Mouse (Mus musculus) embryonic facial prominence, embryonic 10.5 days (tissue): ENCODE data around the gene Crygd. TPM values are rescaled to one million over a fixed set of nuclear protein-coding genes. Genes with fewer than 3 reads are reported as not detected.
"Not testable (repeated sequence)": the region's sequence is repeated elsewhere in the genome, so short reads cannot be mapped to it uniquely, and the experiment has no call there.

Experiments used
- DNase-seq: peaks from one replicate; pipeline ENCODE4 v3.0.0-alpha.2; 2017; ENCODE audit warnings: low spot score
- H3K27ac ChIP-seq: fragments of 300-500 bp; sonication (generic); replicated peaks from 2 replicates; pipeline ENCODE4 v1.5.1; 2016; ENCODE audit warnings: mild to moderate bottlenecking
- H3K27me3 ChIP-seq: fragments of 300-500 bp; sonication (generic); replicated peaks from 2 replicates; pipeline ENCODE4 v1.6.1; 2016; ENCODE audit warnings: low read depth, mild to moderate bottlenecking; ENCODE audit not compliant: poor library complexity, severe bottlenecking
- H3K36me3 ChIP-seq: fragments of 300-500 bp; sonication (generic); replicated peaks from 2 replicates; pipeline ENCODE4 v1.6.1; 2016; ENCODE audit warnings: mild to moderate bottlenecking, moderate library complexity
- H3K4me1 ChIP-seq: fragments of 300-500 bp; sonication (generic); 2 replicates; pipeline ENCODE4 v1.6.1; 2016
- H3K4me3 ChIP-seq: fragments of 300-500 bp; sonication (generic); 2 replicates; pipeline ENCODE4 v1.5.1; 2016; ENCODE audit warnings: mild to moderate bottlenecking, moderate library complexity
- H3K9me3 ChIP-seq: fragments of 300-500 bp; sonication (generic); 2 replicates; pipeline ENCODE4 v1.6.1; 2016; ENCODE audit warnings: mild to moderate bottlenecking
- WGBS: fragments of 180-500 bp; shearing (Covaris S2); methylation state at CpG from one replicate; pipeline ENCODE4 v1.1.7; 2016; 5-methylcytosine and 5-hydroxymethylcytosine counted together
- polyA plus RNA-seq: library from polyadenylated mRNA; unstranded; fragments of >200 nt; fragmentation: Nextera tagmentation; extraction: Ambion mirVana; gene quantifications from 2 replicates; pipeline ENCODE4 v1.2.1, GENCODE M21; 2016

The Crygd gene
- polyA plus RNA-seq, 1 experiment from 2014 or later: not detected

DNA sequence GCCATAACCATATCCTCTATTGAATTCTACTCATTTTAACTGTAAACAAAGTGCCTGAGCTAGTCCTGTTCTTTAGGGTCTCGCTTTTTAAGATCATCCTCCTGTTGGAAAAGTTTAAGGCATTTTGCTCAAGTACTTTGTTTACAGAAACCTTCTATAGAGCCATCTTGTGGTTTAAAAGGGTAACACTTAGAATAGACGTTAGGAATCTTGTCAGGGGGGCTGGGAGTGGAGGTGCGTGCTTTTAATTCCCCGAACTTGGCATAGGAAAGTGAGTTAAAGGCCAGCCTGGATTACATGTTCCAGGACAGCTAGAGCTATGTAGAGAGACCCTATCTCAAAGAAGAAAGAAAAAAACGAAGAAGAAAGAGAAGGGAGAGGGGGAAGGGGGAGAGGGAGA, 12.4 kb upstream of the Crygd start:
- 0 out of 2 replicates have a peak, but pooled peaks cover 3% of the 10 kb centered on the region for H3K4me1 ChIP-seq
- H3K27ac ChIP-seq: no peak overlapping the region
- no peak overlapping the region for H3K4me3 ChIP-seq
- H3K9me3 ChIP-seq: no peaks in the 10 kb centered on the region
- DNase-seq: no peak
- no peaks in the 10 kb centered on the region for H3K27me3 ChIP-seq
- WGBS: 21% methylated on average over 5 of the region's 5 CpGs
- no peaks in the 10 kb centered on the region for H3K36me3 ChIP-seq

DNA sequence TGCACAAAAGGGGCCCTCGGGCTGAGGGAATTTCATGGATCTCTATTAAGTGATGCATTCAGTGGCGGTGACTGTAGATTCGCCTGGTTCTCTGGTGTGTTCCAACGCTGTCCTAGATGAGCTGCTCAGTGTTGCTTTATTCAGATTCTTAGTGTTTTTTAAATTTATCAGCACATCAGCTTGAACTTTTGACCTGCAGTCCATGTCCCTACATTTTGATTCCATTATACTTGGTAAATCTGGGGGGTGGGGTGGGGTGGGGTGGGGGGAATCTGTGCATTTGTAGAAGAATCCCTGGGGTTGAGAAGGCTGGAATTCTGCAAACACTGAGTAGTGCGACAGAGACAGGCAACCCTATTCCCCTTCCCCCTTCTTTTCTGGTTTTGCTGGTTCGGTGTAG, 10.3 kb upstream of the Crygd start, which contains the start of gene Crygc:
Gene Crygc, minus strand, starts transcription at position 101 of the 400 bp plus-strand sequence.
- Histone ChIP-seq H3K36me3 (no peaks in the 10 kb centered on the region), H3K4me3 (no peak within 1 kb of the TSS), H3K27ac (no peak within 1 kb of the TSS), H3K4me1 (0 out of 2 replicates have a peak, but pooled peaks cover 3% of the 10 kb centered on the region), H3K9me3 (no peaks in the 10 kb centered on the region), H3K27me3 (no peaks in the 10 kb centered on the region)
- DNase-seq: no peak
- 62% methylated on average over 6 of the region's 6 CpGs for WGBS

DNA sequence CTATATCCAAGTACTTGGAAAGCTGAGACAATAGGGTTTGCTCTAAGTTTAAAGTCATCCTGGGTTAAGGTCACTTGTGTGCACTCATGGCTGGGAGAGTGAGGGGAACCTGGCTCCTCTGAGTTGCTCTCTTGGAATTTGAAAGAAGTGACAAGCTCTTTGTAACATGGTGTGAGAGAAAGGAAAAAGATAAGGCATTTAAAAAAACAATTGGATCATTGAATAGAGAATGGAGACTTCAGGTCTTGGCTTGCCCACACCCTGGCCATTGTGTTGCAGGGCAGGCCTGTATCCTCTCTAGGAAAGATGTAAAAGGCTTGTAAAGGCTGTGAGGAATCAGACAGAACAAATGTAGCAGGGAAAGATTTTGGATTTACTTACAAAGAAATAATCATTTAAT, 4.6 kb upstream of the Crygd start:
- no peaks in the 10 kb centered on the region for H3K4me1 ChIP-seq
- H3K36me3 ChIP-seq: no peaks in the 10 kb centered on the region
- no peaks in the 10 kb centered on the region for H3K27me3 ChIP-seq
- H3K4me3 ChIP-seq: no peak overlapping the region
- H3K27ac ChIP-seq: no peak overlapping the region
- no peaks in the 10 kb centered on the region for H3K9me3 ChIP-seq
- DNase-seq: no peak

DNA sequence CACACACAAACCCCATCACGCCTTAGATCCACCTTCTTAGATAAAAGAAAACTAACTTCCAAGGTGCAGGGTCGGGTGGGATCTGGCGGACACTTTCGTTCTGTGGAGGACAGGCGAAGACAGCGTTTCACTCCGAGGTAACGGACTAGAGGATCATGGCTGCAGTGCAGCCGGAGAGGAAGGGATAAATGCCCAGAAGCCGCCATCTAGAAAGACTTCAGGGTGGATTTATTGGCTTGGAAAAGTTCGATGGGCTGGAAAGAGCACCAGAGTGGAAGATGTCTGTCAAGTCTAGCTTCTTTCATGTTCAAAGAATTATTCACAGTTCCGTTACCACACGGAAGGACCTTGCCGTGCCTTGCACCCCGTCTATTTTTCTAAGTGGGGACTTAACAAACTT, 949 bp upstream of the Crygd start:
- Histone ChIP-seq H3K4me1 (no peaks in the 10 kb centered on the region), H3K27ac (no peak overlapping the region), H3K27me3 (no peaks in the 10 kb centered on the region), H3K9me3 (no peaks in the 10 kb centered on the region), H3K36me3 (no peaks in the 10 kb centered on the region), H3K4me3 (no peak overlapping the region)
- no peak for DNase-seq
- 86% methylated on average over 15 of the region's 15 CpGs for WGBS

DNA sequence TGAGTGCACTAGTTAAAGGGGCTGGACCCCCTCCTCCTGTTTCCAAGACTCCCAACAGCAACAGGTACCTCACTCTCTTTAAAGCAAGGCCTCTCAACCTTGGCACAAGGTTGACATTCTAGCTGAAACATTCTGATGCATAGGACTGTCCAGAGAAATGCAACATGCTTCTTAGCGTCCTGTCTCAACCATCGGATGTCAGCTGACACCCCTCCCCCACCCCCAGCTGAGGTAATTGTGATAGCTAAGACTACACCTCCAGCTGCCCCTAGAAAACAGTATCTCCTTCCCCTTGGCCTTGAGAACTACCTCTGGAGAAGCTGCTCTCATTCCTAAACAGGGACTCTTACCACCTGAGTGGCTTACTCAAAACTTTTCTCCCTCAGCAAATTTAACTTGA, 11.1 kb downstream of the Crygd start:
- Histone ChIP-seq H3K27me3 (no peaks in the 10 kb centered on the region; the same call in 1 of the 2 replicates), H3K4me3 (no peak overlapping the region), H3K9me3 (0 out of 2 replicates have a peak, but pooled peaks cover 2% of the 10 kb centered on the region), H3K4me1 (peaks cover 15% of the 10 kb centered on the region), H3K27ac (no peak overlapping the region), H3K36me3 (no peaks in the 10 kb centered on the region)
- 29% methylated on average over 2 of the region's 2 CpGs for WGBS
- no peak for DNase-seq

DNA sequence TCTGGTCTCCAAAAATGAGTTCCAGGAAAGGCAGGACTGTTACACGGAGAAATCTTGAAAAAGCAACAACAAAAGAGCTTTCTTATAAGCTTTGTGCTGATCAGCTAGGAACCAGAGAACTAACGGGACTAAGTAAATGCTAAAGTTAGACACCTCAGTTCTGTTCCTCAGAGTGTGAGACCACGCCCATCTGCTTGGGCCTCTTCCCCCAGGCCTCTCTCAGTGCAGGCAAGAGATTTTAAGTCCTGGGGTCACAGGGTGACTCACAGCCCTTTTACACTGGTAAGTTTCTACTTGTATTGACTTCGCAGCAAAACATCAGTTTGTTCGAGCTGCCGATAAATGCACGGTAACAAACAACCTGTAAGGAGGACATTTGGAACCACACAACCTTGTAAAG, 11.6 kb downstream of the Crygd start:
- Histone ChIP-seq H3K27me3 (no peaks in the 10 kb centered on the region; the same call in 1 of the 2 replicates), H3K27ac (no peak overlapping the region), H3K4me1 (peaks cover 15% of the 10 kb centered on the region), H3K36me3 (no peaks in the 10 kb centered on the region), H3K4me3 (no peak overlapping the region), H3K9me3 (0 out of 2 replicates have a peak, but pooled peaks cover 2% of the 10 kb centered on the region)
- WGBS: 57% methylated on average over 7 of the region's 7 CpGs
- no peak for DNase-seq

DNA sequence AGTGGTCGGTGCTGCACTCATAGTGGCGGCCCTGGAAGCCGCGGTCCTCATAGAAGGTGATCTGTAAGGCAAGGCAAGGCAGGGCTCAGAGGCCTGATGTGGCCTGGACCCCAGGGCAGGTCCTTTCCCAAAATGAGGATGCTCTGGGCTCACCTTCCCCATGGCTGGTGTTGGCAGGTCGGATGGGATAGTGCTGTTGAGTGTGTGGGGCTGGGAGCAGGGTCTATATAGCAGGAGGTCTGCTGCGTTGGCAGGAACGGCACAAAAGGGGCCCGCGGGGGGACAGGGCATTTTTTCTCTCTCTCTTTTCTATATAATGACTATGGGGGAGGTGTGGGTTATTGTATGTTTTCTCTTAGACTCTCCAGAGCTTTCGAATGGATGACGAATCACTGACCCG, 12.3 kb downstream of the Crygd start, which contains the start of gene Cryge:
Gene Cryge, minus strand, starts transcription at position 198 of the 400 bp plus-strand sequence.
- not testable (repeated sequence) for H3K36me3 ChIP-seq, H3K9me3 ChIP-seq, H3K27me3 ChIP-seq, H3K4me3 ChIP-seq, H3K27ac ChIP-seq, DNase-seq
- H3K4me1 ChIP-seq: peaks cover 15% of the 10 kb centered on the region
- WGBS: 70% methylated on average over 12 of the region's 12 CpGs

DNA sequence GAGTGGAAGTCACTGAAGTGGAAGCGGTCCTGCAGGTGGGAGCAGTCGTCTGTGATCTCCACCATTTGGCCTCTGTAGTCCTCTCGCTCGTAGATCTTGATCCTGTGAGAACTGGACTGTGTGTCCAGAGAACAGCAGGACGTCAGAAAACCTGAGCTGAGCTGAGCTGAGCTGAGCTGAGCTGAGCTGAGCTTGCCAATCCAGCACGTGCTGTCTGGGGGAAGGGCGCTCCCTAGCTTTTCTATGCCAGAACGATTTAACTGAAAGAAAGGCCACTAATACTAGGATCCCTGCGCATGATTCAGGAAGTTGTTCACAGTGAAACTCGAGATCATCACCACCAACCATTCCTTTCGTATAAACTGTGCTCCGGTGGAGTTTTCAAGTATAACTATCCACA, 14.5 kb downstream of the Crygd start:
- Histone ChIP-seq H3K4me3 (no peak overlapping the region), H3K27me3 (no peaks in the 10 kb centered on the region; the same call in 1 of the 2 replicates), H3K27ac (no peak overlapping the region), H3K9me3 (0 out of 2 replicates have a peak, but pooled peaks cover 2% of the 10 kb centered on the region), H3K36me3 (no peaks in the 10 kb centered on the region), H3K4me1 (peaks cover 15% of the 10 kb centered on the region)
- no peak for DNase-seq
- WGBS: 53% methylated on average over 12 of the region's 12 CpGs

DNA sequence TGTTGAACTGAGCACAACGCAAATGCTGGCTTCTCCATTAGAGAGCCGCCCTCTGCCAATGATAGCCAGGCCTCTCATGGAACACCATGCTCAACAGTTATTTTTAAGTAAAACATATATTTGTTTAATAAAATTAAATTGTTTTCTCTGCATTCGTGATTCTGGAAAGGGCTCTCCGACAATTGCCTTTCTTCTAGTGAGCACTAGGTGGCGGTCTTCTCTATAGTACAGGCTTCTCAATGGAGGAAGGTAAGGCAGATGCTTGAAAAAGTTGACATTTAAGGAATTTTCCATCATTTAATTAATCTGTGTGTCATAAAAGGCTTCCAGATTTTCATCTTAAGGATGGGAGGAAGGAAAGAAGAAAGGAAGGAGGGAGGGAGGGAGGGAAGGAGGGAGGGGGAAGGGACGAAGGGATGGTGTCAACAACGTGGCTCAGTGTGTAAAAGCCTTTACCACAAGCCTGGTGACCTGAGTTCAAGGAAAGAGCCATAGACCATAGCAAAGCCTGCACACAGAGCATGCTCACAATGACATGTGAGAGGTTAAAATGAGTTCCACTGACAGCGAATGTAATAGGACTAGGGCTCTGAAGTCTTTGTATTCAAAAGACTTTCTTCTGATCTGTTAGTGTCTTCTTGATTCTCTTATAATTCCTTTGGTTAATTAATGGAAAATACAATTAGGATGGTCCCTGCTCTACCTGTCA, 16.7 kb downstream of the Crygd start:
- H3K27me3 ChIP-seq: no peaks in the 10 kb centered on the region; the same call in 1 of the 2 replicates
- H3K4me1 ChIP-seq: peaks cover 7% of the 10 kb centered on the region
- no peaks in the 10 kb centered on the region for H3K36me3 ChIP-seq
- no peak overlapping the region for H3K27ac ChIP-seq
- no peaks in the 10 kb centered on the region for H3K9me3 ChIP-seq
- no peak for DNase-seq
- 39% methylated on average over 8 of the region's 8 CpGs for WGBS
- H3K4me3 ChIP-seq: no peak overlapping the region

DNA sequence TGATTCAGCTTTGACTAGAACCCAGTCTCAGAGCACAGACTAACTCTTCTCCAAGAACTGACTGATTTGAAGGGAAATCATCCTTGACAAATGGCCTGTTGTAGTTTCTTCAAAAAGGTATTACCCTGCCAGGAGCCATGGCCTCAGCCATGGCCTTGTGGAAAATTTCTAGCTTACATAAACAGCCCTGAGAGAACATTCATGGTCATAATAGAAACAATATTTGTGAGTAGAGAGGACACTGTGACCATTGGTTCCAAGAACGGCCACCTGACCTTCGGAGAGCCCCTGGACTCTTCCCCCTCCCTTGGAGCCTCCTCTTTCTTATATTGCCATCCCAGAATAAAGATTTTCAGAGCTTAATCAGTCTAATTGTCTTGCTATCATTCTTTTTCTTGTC, 19.8 kb downstream of the Crygd start:
- no peaks in the 10 kb centered on the region for H3K27me3 ChIP-seq
- no peaks in the 10 kb centered on the region for H3K9me3 ChIP-seq
- no peak overlapping the region for H3K27ac ChIP-seq
- no peaks in the 10 kb centered on the region for H3K36me3 ChIP-seq
- WGBS: 82% methylated on average over 2 of the region's 2 CpGs
- H3K4me1 ChIP-seq: no peaks in the 10 kb centered on the region
- DNase-seq: no peak
- no peak overlapping the region for H3K4me3 ChIP-seq

DNA sequence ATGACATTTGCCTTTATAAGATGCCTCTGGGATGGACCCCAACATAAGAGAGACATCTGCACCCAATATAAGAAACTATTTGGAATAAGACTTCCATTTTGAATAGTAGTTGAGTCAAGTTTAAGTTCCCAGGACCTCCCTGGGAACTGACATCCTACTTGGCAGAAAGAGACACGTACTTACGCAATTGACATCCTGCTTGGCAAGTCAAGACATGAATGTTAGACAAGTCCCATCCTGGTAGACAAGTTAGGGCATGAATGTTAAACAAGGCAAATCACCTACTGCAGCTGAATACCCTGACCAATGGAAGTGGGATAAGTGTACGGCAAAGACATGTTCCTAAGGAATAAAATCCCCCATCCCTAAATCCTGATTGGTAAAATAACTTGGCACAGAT, 21.4 kb downstream of the Crygd start:
- no peak overlapping the region for H3K27ac ChIP-seq
- H3K36me3 ChIP-seq: no peaks in the 10 kb centered on the region
- no peaks in the 10 kb centered on the region for H3K9me3 ChIP-seq
- H3K4me1 ChIP-seq: no peaks in the 10 kb centered on the region
- no peak for DNase-seq
- 89% methylated on average over 3 of the region's 3 CpGs for WGBS
- H3K4me3 ChIP-seq: no peak overlapping the region
- H3K27me3 ChIP-seq: no peaks in the 10 kb centered on the region

DNA sequence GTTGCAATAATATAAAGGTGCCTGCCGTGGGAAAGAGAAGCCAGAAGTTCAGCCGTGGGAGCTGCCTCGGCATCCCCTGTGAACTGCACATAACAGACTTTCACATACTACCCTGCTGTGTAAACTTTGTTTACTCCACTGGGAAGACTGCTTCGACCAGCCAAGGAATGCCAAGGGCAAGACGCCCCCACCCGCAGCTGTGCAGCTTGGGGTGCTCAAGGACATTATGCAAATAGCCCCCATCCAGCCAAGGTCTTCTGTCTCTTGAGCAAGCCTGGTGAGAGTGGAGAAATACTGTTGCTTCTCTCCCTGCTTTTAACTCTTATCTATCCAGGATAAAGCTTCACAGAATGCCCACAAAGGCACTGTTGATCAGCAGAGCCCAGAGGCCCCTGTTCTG, 22.4 kb downstream of the Crygd start:
- H3K27ac ChIP-seq: no peak overlapping the region
- WGBS: 82% methylated on average over 6 of the region's 6 CpGs
- no peak overlapping the region for H3K4me3 ChIP-seq
- no peak for DNase-seq
- H3K4me1 ChIP-seq: 0 out of 2 replicates have a peak, but pooled peaks cover under 1% of the 10 kb centered on the region
- no peaks in the 10 kb centered on the region for H3K27me3 ChIP-seq
- H3K36me3 ChIP-seq: no peaks in the 10 kb centered on the region
- H3K9me3 ChIP-seq: no peaks in the 10 kb centered on the region

DNA sequence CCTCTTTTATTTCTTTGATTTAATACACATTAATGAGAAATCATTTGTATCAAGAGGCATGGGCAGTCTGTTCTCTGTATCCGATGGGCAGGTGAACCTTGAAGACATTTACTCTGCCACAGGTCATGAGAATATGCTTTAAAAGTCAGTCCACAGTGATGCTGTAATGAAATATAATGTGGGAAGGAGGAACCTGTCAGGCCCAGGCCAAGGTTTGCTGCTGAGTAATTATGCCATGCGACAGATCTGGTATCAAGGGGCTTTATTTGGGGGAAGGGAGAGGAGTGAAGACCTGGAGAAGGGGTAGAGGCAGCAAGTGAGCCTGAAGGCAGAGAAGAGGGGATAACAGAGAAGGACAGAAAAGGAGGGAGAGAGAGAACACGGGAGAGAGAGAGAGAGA, 23.6 kb downstream of the Crygd start:
- no peak for DNase-seq
- 80% methylated on average over 3 of the region's 3 CpGs for WGBS
- Histone ChIP-seq H3K4me1 (0 out of 2 replicates have a peak, but pooled peaks cover 6% of the 10 kb centered on the region), H3K36me3 (no peaks in the 10 kb centered on the region), H3K4me3 (no peak overlapping the region), H3K27me3 (no peaks in the 10 kb centered on the region), H3K9me3 (no peaks in the 10 kb centered on the region), H3K27ac (no peak overlapping the region)
